Mouse (Mus musculus) cerebellum, adult 2 months (tissue): Measurements from ENCODE around the gene Setd5. TPM values are rescaled to one million over a fixed set of nuclear protein-coding genes. Genes with fewer than 3 reads are reported as not detected.

Experiments
- DNase-seq, 2 experiments: peaks; one replicate each; pipeline ENCODE4 v3.0.0; 2021
- H3K27ac ChIP-seq: fragments of 200-500 bp; 2 replicates; pipeline ENCODE4 v1.5.1; 2012; ENCODE audit warnings: low read length, control low read depth, inconsistent platforms; ENCODE audit not compliant: insufficient read depth
- H3K27me3 ChIP-seq: fragments of 200-500 bp; 2 replicates; pipeline ENCODE4 v1.6.1; 2012; ENCODE audit warnings: inconsistent platforms, mild to moderate bottlenecking, low read length, moderate library complexity; ENCODE audit not compliant: control insufficient read depth, insufficient read depth
- H3K4me1 ChIP-seq: fragments of 200-500 bp; 2 replicates; pipeline ENCODE4 v1.6.1; 2011; ENCODE audit warnings: low read length; ENCODE audit not compliant: control insufficient read depth, insufficient read depth
- H3K4me3 ChIP-seq: fragments of 200-500 bp; replicated peaks from 2 replicates; pipeline ENCODE3; 2011; ENCODE audit warnings: mild to moderate bottlenecking, low read depth, low read length, control low read depth; ENCODE audit not compliant: insufficient read depth
- CTCF ChIP-seq: fragments of 200-500 bp; IDR thresholded peaks from 2 replicates; pipeline ENCODE4 v1.5.1; 2011; ENCODE audit warnings: low read depth, mild to moderate bottlenecking, control low read depth, low read length, moderate library complexity, borderline replicate concordance; ENCODE audit not compliant: insufficient read depth
- POLR2A ChIP-seq: fragments of 200-500 bp; IDR thresholded peaks from 2 replicates; pipeline ENCODE4 v1.6.1; 2011; ENCODE audit warnings: low read length, control low read depth, borderline replicate concordance; ENCODE audit not compliant: insufficient read depth
- WGBS: fragments of 180-500 bp; shearing (Covaris S2); methylation state at CpG from one replicate; pipeline ENCODE4 v1.1.7; 2018; 5-methylcytosine and 5-hydroxymethylcytosine counted together
- polyA plus RNA-seq: library from polyadenylated mRNA; depleted of rRNA; stranded (reverse); fragments of >200 nt; gene quantifications from 2 replicates; pipeline ENCODE4 v1.2.3, GENCODE M21; 2012

Setd5 gene
- polyA plus RNA-seq, 1 experiment, result 58.9 TPM

GRCm38 (mm10) chr6:113156064-113156463, 78.9 kb downstream of the Setd5 start:
- H3K4me3 ChIP-seq, result no peak overlapping the region
- H3K27me3 ChIP-seq, result no peaks in the 10 kb centered on the region
- no peak overlapping the region for H3K27ac ChIP-seq
- H3K4me1 ChIP-seq, result no peaks in the 10 kb centered on the region
- TF ChIP-seq POLR2A, result no peak
- TF ChIP-seq CTCF, result no peak
- 94% methylated on average over 4 of the region's 4 CpGs for WGBS
- no peak for DNase-seq

GRCm38 (mm10) chr6:113160106-113160505, 82.9 kb downstream of the Setd5 start:
- no peaks in the 10 kb centered on the region for H3K27me3 ChIP-seq
- no peaks in the 10 kb centered on the region for H3K4me1 ChIP-seq
- 91% methylated on average over 10 of the region's 10 CpGs for WGBS
- DNase-seq, result no peak
- TF ChIP-seq CTCF, result no peak
- TF ChIP-seq POLR2A, result no peak
- no peak overlapping the region for H3K4me3 ChIP-seq
- no peak overlapping the region for H3K27ac ChIP-seq

- Histone ChIP-seq H3K4me3 (no peak overlapping the region), H3K27ac (no peak overlapping the region), H3K4me1 (peaks cover 6% of the 10 kb centered on the region), H3K27me3 (no peaks in the 10 kb centered on the region)
- DNase-seq, result peak; percentile 64 to 88
- TF ChIP-seq POLR2A, result no peak
- TF ChIP-seq CTCF, result no peak
- 11% methylated on average over 1 of the region's 1 CpGs for WGBS
These were observed 84.8 kb downstream of the Setd5 start for GRCm38 (mm10) chr6:113161982-113162381.

- no peak for DNase-seq
- TF ChIP-seq CTCF (no peak), POLR2A (no peak)
These were observed 86.3 kb downstream of the Setd5 start for GRCm38 (mm10) chr6:113163513-113163912.

GRCm38 (mm10) chr6:113166661-113167251, 89.6 kb downstream of the Setd5 start:
- TF ChIP-seq POLR2A (no peak), CTCF (no peak)
- Histone ChIP-seq H3K4me1 (peaks cover 14% of the 10 kb centered on the region), H3K4me3 (peak overlapping the region; percentile 4), H3K27ac (no peak overlapping the region), H3K27me3 (no peaks in the 10 kb centered on the region)
- WGBS, result 36% methylated on average over 17 of the region's 17 CpGs
- peak; percentile 64 to 83 for DNase-seq

More at GRCm38 (mm10) chr6:113163513-113163912, 86.3 kb downstream of the Setd5 start:
- no peak overlapping the region for H3K4me3 ChIP-seq
- no peaks in the 10 kb centered on the region for H3K27me3 ChIP-seq
- peaks cover 9% of the 10 kb centered on the region for H3K4me1 ChIP-seq
- H3K27ac ChIP-seq, result no peak overlapping the region

GRCm38 (mm10) chr6:113168316-113168975, 91.3 kb downstream of the Setd5 start:
- Histone ChIP-seq H3K4me3 (no peak overlapping the region), H3K27me3 (no peaks in the 10 kb centered on the region), H3K27ac (no peak overlapping the region), H3K4me1 (peaks cover 14% of the 10 kb centered on the region)
- 90% methylated on average over 7 of the region's 7 CpGs for WGBS
- TF ChIP-seq POLR2A, result no peak
- no peak for TF ChIP-seq CTCF
- DNase-seq, result no peak

- H3K4me1 ChIP-seq, result peaks cover 14% of the 10 kb centered on the region
- WGBS, result 26% methylated on average over 3 of the region's 3 CpGs
- no peak overlapping the region for H3K27ac ChIP-seq
- H3K27me3 ChIP-seq, result no peaks in the 10 kb centered on the region
- TF ChIP-seq CTCF, result no peak
- no peak for TF ChIP-seq POLR2A
- H3K4me3 ChIP-seq, result no peak overlapping the region
- DNase-seq, result no peak
These were observed 92.7 kb downstream of the Setd5 start for GRCm38 (mm10) chr6:113169852-113170251.

GRCm38 (mm10) chr6:113170651-113171050, 93.5 kb downstream of the Setd5 start:
- H3K27ac ChIP-seq, result no peak overlapping the region
- no peaks in the 10 kb centered on the region for H3K27me3 ChIP-seq
- H3K4me1 ChIP-seq, result peaks cover 14% of the 10 kb centered on the region
- no peak for TF ChIP-seq POLR2A
- TF ChIP-seq CTCF, result no peak
- WGBS, result 93% methylated on average over 8 of the region's 8 CpGs
- no peak for DNase-seq
- H3K4me3 ChIP-seq, result no peak overlapping the region
